In genomic region chr4:53513276-53514081, GRCm38 (mm10) we compare ENCODE assay signal across 8 mouse cellular contexts.
A peak's percentile ranks its signal among the peaks of the same experiment; 100 is the strongest.
DNase-seq lines count a peak whose midpoint lies in the region; ATAC-seq lines count a peak whose summit lies in the region.

No protein-coding gene starts in this region.

- no peak overlapping the region for H3K4me2 ChIP-seq in hindbrain, embryonic 14.5 days (replicated peaks)

- H3K9ac ChIP-seq in hindbrain, embryonic 14.5 days: no peak overlapping the region

- H3K36me3 ChIP-seq in hindbrain, embryonic 14.5 days (replicated peaks; ENCODE audit: control insufficient read depth, insufficient read depth): no peaks in the 10 kb centered on the region

- no peak overlapping the region for H3K4me3 ChIP-seq in hindbrain, embryonic 14.5 days (replicated peaks; ENCODE audit: low read length)

- ATAC-seq in hindbrain, embryonic 14.5 days (ENCODE audit: low FRiP score): no peak

- H3K4me1 ChIP-seq in hindbrain, embryonic 14.5 days (replicated peaks; ENCODE audit: control insufficient read depth, insufficient read depth, low read length): peaks cover 28% of the 10 kb centered on the region

- H3K9me3 ChIP-seq in hindbrain, embryonic 14.5 days (ENCODE audit: control insufficient read depth, low read length): no peaks in the 10 kb centered on the region

- peak; percentile 91 for DNase-seq in heart, adult 11 months
- DNase-seq in heart, postnatal 25 days (ENCODE audit: low spot score): no peak
- DNase-seq in adrenal gland, postnatal 36 days: peak; percentile 23 to 26
- DNase-seq in hindbrain, embryonic 14.5 days (ENCODE audit: low spot score): no peak
- DNase-seq in lung, postnatal 10 days: peak; percentile 26
- DNase-seq in thymus, adult 18-20 months: peak; percentile 9 to 32
- no peak for DNase-seq in c-Kit-positive CD71-positive TER-119-positive erythroid progenitor cells, embryonic 14.5 days (ENCODE audit: low spot score)
- no peak for DNase-seq in frontal cortex, postnatal 10 days (ENCODE audit: low spot score in 2 of 2)

- H3K27ac ChIP-seq in hindbrain, embryonic 14.5 days: peak overlapping the region; percentile 75

- WGBS in hindbrain, embryonic 14.5 days: 78% methylated on average over 11 of the region's 11 CpGs

- no peaks in the 10 kb centered on the region for H3K27me3 ChIP-seq in hindbrain, embryonic 14.5 days (ENCODE audit: control insufficient read depth, insufficient read depth, low read length)

- intact Hi-C loops in heart, postnatal 25 days (cut with DNase I): no loop called here

Comparison
In these comparisons a context has a peak if more than half of its experiments do, and no peak if none do; other contexts are left out.
1. DNase-seq: peak in heart, adult 11 months (single experiment), adrenal gland, postnatal 36 days (2 of 2), lung, postnatal 10 days (single experiment) and thymus, adult 18-20 months (2 of 2); none in heart, postnatal 25 days (single experiment), hindbrain, embryonic 14.5 days (single experiment), c-Kit-positive CD71-positive TER-119-positive erythroid progenitor cells, embryonic 14.5 days (single experiment) and frontal cortex, postnatal 10 days (0 of 2).